Mouse (Mus musculus) central nervous system, embryonic 11.5 days (tissue): Measurements from ENCODE around the gene Gpatch11. TPM values are rescaled to one million over a fixed set of nuclear protein-coding genes. Genes with fewer than 3 reads are reported as not detected.

Source experiments
- polyA plus RNA-seq: library from polyadenylated mRNA; depleted of rRNA; stranded (reverse); fragments of >200 nt; gene quantifications from 2 replicates; pipeline ENCODE4 v1.2.3, GENCODE M21; 2012; rRNA removed

The Gpatch11 gene
- 29.7 and 52.8 TPM in 2 replicates for polyA plus RNA-seq

DNA sequence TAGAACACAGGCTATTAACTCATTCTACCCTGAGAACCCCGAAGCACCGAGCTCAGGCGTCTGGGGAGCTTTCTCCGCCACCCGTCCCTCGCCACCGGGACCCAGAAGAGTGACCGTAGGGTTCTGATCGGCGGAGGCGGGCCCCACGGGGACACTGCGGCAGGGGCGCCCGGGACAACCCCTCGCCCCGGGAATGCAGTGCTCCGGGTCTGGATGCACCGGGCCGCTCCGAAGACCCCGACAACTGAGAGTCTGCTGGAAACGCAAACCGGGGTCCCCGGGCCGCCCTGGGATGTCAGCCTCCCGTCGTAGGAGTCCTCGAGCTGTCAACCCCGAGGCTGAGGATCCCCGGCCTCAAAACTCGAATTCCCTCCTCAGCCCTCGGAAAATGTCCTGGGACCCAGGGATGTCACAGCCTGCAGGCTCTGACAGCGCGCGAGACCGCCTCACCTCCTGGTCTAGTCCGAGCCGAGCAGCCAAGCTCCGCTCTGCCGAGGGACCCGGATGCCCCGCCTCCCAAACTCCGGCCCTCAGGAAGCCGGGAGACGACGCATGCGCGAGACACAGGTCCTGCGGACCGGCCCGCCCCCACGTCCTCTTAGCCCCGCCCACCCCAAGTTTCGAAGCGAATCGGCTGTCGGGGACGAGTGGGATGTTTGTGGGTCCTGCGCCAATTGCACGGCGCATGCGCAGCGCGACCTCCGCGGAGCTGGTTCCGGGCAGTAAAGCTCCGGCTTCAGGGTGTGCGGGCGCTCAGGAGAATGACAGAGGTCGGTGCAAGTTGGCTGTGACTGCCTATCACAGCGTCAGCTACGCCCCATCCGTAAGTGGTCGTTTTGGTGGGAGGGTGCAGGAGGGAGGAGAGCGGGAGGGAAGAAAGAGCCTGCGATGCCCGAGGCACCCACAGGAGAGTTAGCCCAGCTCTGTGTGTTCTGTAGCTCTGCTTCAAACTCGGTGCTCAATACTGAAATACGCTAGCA is at the start of gene Gpatch11, which contains the start of gene Heatr5b:
Gpatch11 (plus strand) TSS at position 712 of the 980 bp plus-strand sequence.
Heatr5b (minus strand) TSS at position 509 of the 980 bp plus-strand sequence.

DNA sequence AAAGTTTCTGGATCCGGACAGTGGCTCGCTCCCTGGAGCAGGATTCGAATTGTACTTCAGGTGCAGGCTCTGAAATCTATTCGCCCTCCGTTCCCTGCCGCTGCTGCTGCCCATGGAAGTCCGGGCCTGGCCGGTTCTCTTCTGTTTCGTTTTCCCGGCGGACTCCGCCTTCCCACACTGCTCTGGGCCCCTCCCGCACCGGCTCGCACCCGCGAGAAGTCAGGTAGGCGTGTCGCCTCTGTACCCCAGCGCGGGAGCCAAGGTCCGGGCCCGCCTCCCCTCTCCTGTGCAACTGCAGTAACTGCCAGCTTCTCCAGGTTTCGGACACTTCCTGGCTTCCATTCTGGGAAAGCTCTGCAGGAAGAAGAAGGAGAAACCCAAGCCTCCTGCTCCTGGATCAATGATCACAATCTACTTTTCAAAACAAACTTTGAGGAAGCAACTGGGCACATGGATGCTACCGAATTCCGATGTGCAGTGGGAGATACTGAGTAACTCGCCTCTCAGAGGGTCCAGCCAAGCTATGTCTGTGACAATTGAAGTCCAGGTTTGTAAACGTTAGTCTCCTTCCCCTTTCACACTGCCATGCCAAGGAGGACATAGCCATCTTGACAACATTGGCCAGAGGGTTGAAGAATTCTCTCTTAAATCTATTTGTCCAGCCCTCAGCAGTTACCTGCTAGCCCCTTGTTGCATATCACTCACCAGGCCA is 47.2 kb downstream of the Gpatch11 start, which contains the start of gene Eif2ak2:
Eif2ak2 (minus strand) TSS at position 173 of the 712 bp plus-strand sequence.

Other genes with a start within 250 kb of the Gpatch11 start
- 10.7 and 10.9 TPM in 2 replicates for gene Strn, start 98.4 kb upstream of the Gpatch11 start, polyA plus RNA-seq
- gene Heatr5b, start 203 bp upstream of the Gpatch11 start, polyA plus RNA-seq, result 20.7 and 22.4 TPM in 2 replicates
- gene Eif2ak2, start 47.0 kb downstream of the Gpatch11 start, polyA plus RNA-seq, result 4.2 and 7.0 TPM in 2 replicates
- gene Sult6b1, start 71.4 kb downstream of the Gpatch11 start, polyA plus RNA-seq, result 0.16 TPM in 1 of 2 replicates, not detected in the other
- 40.7 and 52.9 TPM in 2 replicates for gene Cebpzos, start 80.9 kb downstream of the Gpatch11 start, polyA plus RNA-seq
- 34.6 and 48.1 TPM in 2 replicates for gene Cebpz, start 101.5 kb downstream of the Gpatch11 start, polyA plus RNA-seq
- 29.7 and 31.2 TPM in 2 replicates for gene Ndufaf7, start 101.6 kb downstream of the Gpatch11 start, polyA plus RNA-seq
- gene Prkd3, start 185.2 kb downstream of the Gpatch11 start, polyA plus RNA-seq, result 39.9 and 50.3 TPM in 2 replicates
- gene Qpct, start 216.3 kb downstream of the Gpatch11 start, polyA plus RNA-seq, result 3.1 and 4.2 TPM in 2 replicates